Mouse (Mus musculus) liver, embryonic 14.5 days (tissue): Measurements from ENCODE around the gene Gm20716. TPM values are rescaled to one million over a fixed set of nuclear protein-coding genes. Genes with fewer than 3 reads are reported as not detected.

Source experiments
- ATAC-seq: fragments of 200-750 bp; cut with Nextera tagmentation; 2 replicates; pipeline ENCODE4 v1.8.0; 2017; ENCODE audit warnings: moderate number of reproducible peaks, mild to moderate bottlenecking, moderate library complexity; ENCODE audit not compliant: insufficient read depth
- DNase-seq, 3 experiments: peaks; one replicate each; pipeline ENCODE4 v3.0.0-alpha.2; 2012 to 2013; ENCODE audit warnings: low read depth in 3 of 3, low spot score in 3 of 3
- H3K27ac ChIP-seq: fragments of 300-500 bp; sonication (generic); 2 replicates; pipeline ENCODE4 v1.5.1; 2014; ENCODE audit warnings: moderate library complexity, mild to moderate bottlenecking, control low read depth, inconsistent platforms
- H3K27me3 ChIP-seq: fragments of 300-500 bp; sonication (generic); 2 replicates; pipeline ENCODE4 v1.6.1; 2014; ENCODE audit warnings: mild to moderate bottlenecking, low read length, moderate library complexity; ENCODE audit not compliant: control insufficient read depth, insufficient read depth
- H3K36me3 ChIP-seq: fragments of 300-500 bp; sonication (generic); replicated peaks from 2 replicates; pipeline ENCODE4 v1.6.1; 2014; ENCODE audit warnings: low read depth; ENCODE audit not compliant: control insufficient read depth, insufficient read depth
- H3K4me1 ChIP-seq, 2 experiments: fragments of 200-500 bp in 1 of 2; fragments of 300-500 bp in 1 of 2; sonication (generic) in 1 of 2; replicated peaks; 2 replicates each; pipeline ENCODE4 v1.6.1; 2012 to 2014; ENCODE audit warnings: antibody characterized with exemption in 1 of 2, inconsistent platforms in 1 of 2, low read length in 1 of 2; ENCODE audit not compliant: control insufficient read depth in 2 of 2, insufficient read depth in 2 of 2
- H3K4me2 ChIP-seq: fragments of 300-500 bp; sonication (generic); 2 replicates; pipeline ENCODE4 v1.6.1; 2014; ENCODE audit warnings: low read depth, mild to moderate bottlenecking, control low read depth, moderate library complexity
- H3K4me3 ChIP-seq, 2 experiments: fragments of 200-500 bp in 1 of 2; fragments of 300-500 bp in 1 of 2; sonication (generic) in 1 of 2; 2 replicates each; pipeline ENCODE4 v1.5.1; 2012 to 2014; ENCODE audit warnings: low read depth in 2 of 2, low read length in 2 of 2, mild to moderate bottlenecking in 2 of 2, control low read depth in 1 of 2, inconsistent platforms in 1 of 2, moderate library complexity in 1 of 2; ENCODE audit not compliant: insufficient read depth in 1 of 2
- H3K9ac ChIP-seq: fragments of 300-500 bp; sonication (generic); replicated peaks from 2 replicates; pipeline ENCODE4 v1.6.1; 2014; ENCODE audit warnings: mild to moderate bottlenecking, control low read depth, moderate library complexity
- H3K9me3 ChIP-seq: fragments of 300-500 bp; sonication (generic); 2 replicates; pipeline ENCODE4 v1.6.1; 2016; ENCODE audit warnings: low read length, mixed read lengths; ENCODE audit not compliant: control insufficient read depth
- CTCF ChIP-seq: IDR thresholded peaks from 2 replicates; pipeline ENCODE4 v1.5.1; 2016; ENCODE audit warnings: antibody characterized with exemption, low read depth, control low read depth
- EP300 ChIP-seq: IDR thresholded peaks from 2 replicates; pipeline ENCODE4 v1.6.1; 2016; ENCODE audit warnings: antibody characterized with exemption, low read depth
- WGBS: fragments of 180-500 bp; shearing (Covaris S2); extraction: QIAGEN DNeasy Blood & Tissue Kit; methylation state at CpG from one replicate; pipeline ENCODE4 v1.1.7; 2014; ENCODE audit not compliant: insufficient replicate concordance; 5-methylcytosine and 5-hydroxymethylcytosine counted together
- polyA plus RNA-seq, 2 experiments: library from polyadenylated mRNA; depleted of rRNA in 1 of 2; stranded (reverse) in 1 of 2; unstranded in 1 of 2; fragments of >200 nt; fragmentation: Nextera tagmentation in 1 of 2; extraction: Ambion mirVana in 1 of 2; gene quantifications; 2 replicates each; pipeline versions ENCODE4 v1.2.1 to v1.2.3; 2012 to 2014

Gene Gm20716
- polyA plus RNA-seq, 2 experiments = 4.7 to 8.5 TPM

DNA sequence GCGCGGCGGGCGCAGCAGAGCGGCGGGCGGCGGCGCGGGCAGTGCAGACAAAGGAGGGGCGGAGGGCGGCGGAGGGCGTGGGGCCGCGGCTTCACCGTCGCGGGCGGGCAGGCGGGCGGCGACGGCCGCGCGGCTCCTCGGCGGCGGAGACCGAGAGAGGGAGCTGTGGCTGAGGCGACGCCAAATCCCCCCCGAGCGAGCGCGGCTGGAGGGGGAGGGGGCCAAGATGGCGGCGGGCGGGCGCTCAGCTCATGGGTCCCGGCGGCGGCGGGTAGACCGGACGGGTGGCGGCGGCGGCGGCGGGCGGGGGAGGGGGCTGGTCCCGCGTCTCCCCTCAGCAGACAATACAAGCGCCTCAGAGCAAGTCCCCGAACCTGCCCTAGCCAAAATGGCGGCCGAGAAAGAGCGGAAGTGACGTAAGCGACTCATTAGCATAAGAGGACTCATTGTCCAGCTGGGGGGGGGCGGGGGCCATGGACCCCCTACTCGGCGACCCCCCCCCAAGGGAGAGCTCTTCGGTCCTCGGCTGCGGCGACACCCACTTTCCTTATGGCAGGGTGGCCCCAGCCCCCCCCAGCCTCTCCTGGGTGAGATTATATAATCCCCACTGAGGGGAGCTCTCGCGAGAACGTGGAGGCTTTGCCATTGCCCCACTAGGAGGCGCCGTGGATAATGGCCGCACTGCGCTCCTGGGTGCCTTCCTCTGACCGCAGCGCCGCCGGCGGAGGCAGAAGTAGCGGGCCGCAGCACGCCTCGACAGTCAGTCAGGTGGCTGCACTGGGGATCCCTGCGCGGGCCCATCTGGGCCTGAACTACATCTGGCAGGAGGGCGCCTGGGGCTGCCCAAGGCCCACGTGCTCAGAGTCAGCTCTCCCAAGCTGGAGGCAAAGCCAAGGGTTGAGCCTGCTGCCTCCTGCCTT is 23.2 kb downstream of the Gm20716 start, which contains the start of gene Adnp:
Gene Adnp, minus strand, starts transcription at position 388 of the 920 bp plus-strand sequence.
- Histone ChIP-seq H3K9ac (peak within 1 kb of the TSS; percentile 96), H3K4me3 (peak within 1 kb of the TSS; percentile 77 to 98), H3K27ac (peak within 1 kb of the TSS; percentile 84), H3K27me3 (no peaks in the 10 kb centered on the region), H3K36me3 (peaks cover 31% of the 10 kb centered on the region), H3K4me1 (peaks cover 4 to 19% of the 10 kb centered on the region in 2 experiments), H3K4me2 (peak within 1 kb of the TSS; percentile 93), H3K9me3 (no peaks in the 10 kb centered on the region)
- peak; percentile 84 to 90 (median 90) for DNase-seq
- ATAC-seq = peak; percentile 87
- WGBS = under 1% methylated on average over 59 of the region's 89 CpGs
- peak; percentile 92 for TF ChIP-seq CTCF
- peak; percentile 76 for TF ChIP-seq EP300

- no peak for TF ChIP-seq CTCF
- TF ChIP-seq EP300 = no peak
- Histone ChIP-seq H3K27me3 (no peaks in the 10 kb centered on the region), H3K4me1 (peaks cover 7 to 25% of the 10 kb centered on the region in 2 experiments), H3K9me3 (no peaks in the 10 kb centered on the region), H3K9ac (peak overlapping the region; percentile 96), H3K4me2 (peak overlapping the region; percentile 93), H3K36me3 (peaks cover 28% of the 10 kb centered on the region), H3K27ac (peak overlapping the region; percentile 84), H3K4me3 (peak overlapping the region; percentile 77 to 98)
- under 1% methylated on average over 47 of the region's 49 CpGs for WGBS
- DNase-seq = no peak
- ATAC-seq = no peak; the same call in 1 of the 2 replicates
Measured at GRCm38 (mm10) chr2:168205681-168206631, 24.2 kb downstream of the Gm20716 start.

DNA sequence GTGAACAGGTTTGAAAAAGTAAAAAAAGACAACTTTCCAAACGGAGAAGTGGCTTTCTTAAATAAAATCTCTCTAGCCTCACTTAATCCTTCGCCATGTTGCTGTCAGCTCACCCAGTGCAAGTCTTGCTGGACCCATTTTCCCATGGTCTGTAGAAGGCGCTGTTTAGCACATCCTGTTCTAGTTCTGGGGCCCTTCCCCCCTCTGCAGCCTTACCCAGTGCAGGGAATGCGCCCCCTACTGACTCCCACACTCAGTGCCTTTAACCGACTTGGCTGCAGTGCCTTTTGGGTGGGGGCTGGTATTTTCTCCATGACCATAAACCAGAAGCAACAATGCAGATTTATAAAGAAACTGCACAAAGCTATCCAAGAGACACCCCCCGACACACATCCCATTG is 24.9 kb downstream of the Gm20716 start:
- TF ChIP-seq CTCF (peak; percentile 99), EP300 (no peak)
- Histone ChIP-seq H3K9me3 (no peaks in the 10 kb centered on the region), H3K27ac (peak overlapping the region; percentile 84), H3K4me2 (peak overlapping the region; percentile 93), H3K4me3 (peak overlapping the region; percentile 77 to 98), H3K4me1 (peaks cover 7 to 30% of the 10 kb centered on the region in 2 experiments), H3K27me3 (no peaks in the 10 kb centered on the region), H3K36me3 (peaks cover 21% of the 10 kb centered on the region), H3K9ac (peak overlapping the region; percentile 96)
- DNase-seq (peak; percentile 81 to 88 (median 87)), ATAC-seq (peak; percentile 55)
- WGBS = 3% methylated on average over 6 of the region's 6 CpGs

DNA sequence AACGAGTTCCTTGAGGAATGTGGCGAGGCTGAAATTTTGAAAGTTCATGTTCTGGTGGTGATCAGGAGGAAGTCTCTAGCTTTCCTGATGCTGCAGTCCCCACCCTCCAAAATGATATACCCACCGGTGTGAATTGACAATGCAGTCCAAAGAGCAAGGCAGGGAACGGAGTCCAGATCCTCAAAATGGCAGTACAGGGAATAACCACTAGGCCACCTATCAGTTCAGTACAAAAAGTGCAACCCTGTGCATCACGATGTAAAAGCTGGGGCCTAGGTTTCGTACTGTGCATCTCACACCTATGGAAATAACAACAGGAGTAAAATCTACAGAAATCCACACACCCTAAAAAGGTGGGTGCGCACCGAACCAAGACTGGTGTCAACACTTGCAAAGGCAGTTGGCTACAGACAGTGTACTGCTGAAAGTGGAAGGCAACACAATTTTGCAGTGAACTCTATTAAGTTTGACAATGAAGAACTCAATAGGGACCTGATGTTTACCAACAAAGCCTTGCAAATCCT is 25.6 kb downstream of the Gm20716 start:
- H3K36me3 ChIP-seq = peaks cover 18% of the 10 kb centered on the region
- DNase-seq (no peak), ATAC-seq (no peak)
- H3K27me3 ChIP-seq = no peaks in the 10 kb centered on the region
- no peak overlapping the region for H3K27ac ChIP-seq
- TF ChIP-seq EP300 (no peak), CTCF (0 out of 2 replicates have a peak, but pooled peaks have one; percentile 12)
- no peaks in the 10 kb centered on the region for H3K9me3 ChIP-seq
- 79% methylated on average over 8 of the region's 8 CpGs for WGBS
- H3K4me2 ChIP-seq = peak overlapping the region; percentile 93
- peak overlapping the region; percentile 77 to 98; a peak in 3 of 4 replicates for H3K4me3 ChIP-seq
- no peak overlapping the region for H3K9ac ChIP-seq
- H3K4me1 ChIP-seq = peaks cover 7 to 32% of the 10 kb centered on the region in 2 experiments
